Mouse (Mus musculus) stomach, postnatal 0 days (tissue): ENCODE data around the gene Gm17349.

Source experiments
- CTCF ChIP-seq: IDR thresholded peaks from 2 replicates; pipeline ENCODE4 v1.5.1; 2016; ENCODE audit warnings: antibody characterized with exemption, low read depth, mild to moderate bottlenecking, moderate library complexity
- EP300 ChIP-seq: optimal IDR thresholded peaks from 2 replicates; pipeline ENCODE3; 2016; ENCODE audit warnings: antibody characterized with exemption

GRCm38 (mm10) chr15:99728211-99728610 is 22.9 kb upstream of the Gm17349 start:
- TF ChIP-seq CTCF, result no peak
- TF ChIP-seq EP300, result no peak
